Mouse (Mus musculus): ENCODE data around the gene Rab3il1. TPM values are rescaled to one million over a fixed set of nuclear protein-coding genes. Genes with fewer than 3 reads are reported as not detected.

Gene Rab3il1
- total and polyA plus RNA-seq, 2 experiments, result 3.1 to 3.8 TPM

DNA sequence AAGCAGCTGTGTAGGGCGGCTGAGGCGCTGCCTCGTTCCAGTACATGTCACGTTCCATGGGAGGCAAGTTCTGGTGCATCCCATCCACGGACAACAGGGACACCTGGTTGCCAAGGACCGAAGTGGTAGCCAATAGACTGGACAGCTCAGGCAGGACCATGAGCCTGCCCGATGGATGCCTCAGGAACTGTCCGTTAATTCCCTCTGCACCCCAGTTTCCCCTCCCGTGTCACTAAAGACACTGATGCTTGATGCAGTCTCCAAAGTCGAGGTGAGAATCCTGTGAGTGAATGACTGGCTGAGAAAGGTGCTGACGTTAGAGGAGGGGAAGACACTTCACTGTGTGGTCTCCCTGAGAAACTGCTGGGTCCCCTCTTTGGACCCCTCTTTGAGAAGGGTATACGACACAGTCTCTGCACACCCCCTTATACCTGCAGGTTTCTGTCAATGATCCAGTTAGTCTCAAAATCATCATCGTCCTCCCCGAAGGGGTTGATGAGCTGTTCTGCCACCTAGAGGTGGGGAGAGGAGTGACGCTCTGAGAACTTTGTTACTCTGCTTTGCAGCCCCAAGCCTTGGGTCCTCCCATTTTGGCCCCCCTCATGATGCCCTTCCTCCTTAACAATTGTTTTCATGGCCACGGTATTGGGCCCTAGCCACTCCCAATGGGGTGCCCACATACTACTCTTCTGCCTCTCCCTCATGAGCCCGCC is 12.1 kb upstream of the Rab3il1 start:
- TF ChIP-seq CTCF (IDR thresholded peaks at IDR 0.05; ENCODE audit: low read depth, low read length), result peak; percentile 77
- TF ChIP-seq POLR2A (IDR thresholded peaks at IDR 0.05; ENCODE audit: extremely low read depth, insufficient read depth, low read length), result no peak
- H3K9ac ChIP-seq (ENCODE audit: low read depth, low read length), result no peak overlapping the region
- H3K4me3 ChIP-seq (ENCODE audit: insufficient read depth, low read depth, low read length), result no peak overlapping the region
- H3K27me3 ChIP-seq (ENCODE audit: control insufficient read depth, insufficient read depth, low read length), result no peaks in the 10 kb centered on the region
- H3K79me2 ChIP-seq (ENCODE audit: control insufficient read depth, insufficient read depth, low read length), result no peaks in the 10 kb centered on the region
- H3K4me1 ChIP-seq (ENCODE audit: control insufficient read depth, insufficient read depth, low read length), result peaks cover 16% of the 10 kb centered on the region
- peak; percentile 27 for DNase-seq (ENCODE audit: extremely low read depth, low read depth, low spot score)
- 49% methylated on average over 17 of the region's 17 CpGs for WGBS
- H3K36me3 ChIP-seq (ENCODE audit: control insufficient read depth, insufficient read depth, low read length), result peaks cover 14% of the 10 kb centered on the region
- no peak overlapping the region for H3K27ac ChIP-seq (replicated peaks; ENCODE audit: insufficient read depth, low read depth, low read length)

DNA sequence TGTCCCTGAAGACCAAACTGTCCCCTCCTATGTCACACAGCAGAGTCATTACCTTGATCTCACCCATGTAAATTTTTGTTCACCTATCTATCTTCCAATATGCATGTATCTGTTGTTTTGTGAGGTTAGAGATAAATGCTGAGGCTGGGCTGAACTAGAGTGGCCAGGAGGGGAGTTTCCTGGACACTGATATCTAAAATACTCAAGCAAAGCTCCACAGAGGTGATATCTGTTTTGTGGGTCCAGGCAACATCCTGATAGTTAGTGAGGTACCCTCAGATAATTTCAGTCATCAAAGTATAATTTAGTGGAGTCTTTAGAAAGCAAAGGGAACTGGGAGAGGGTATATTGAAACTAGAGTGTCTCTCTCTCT is 11.6 kb upstream of the Rab3il1 start:
- no peak for DNase-seq (ENCODE audit: extremely low read depth, low read depth, low spot score)
- Histone ChIP-seq H3K27me3 (ENCODE audit: control insufficient read depth, insufficient read depth, low read length) (no peaks in the 10 kb centered on the region), H3K4me1 (ENCODE audit: control insufficient read depth, insufficient read depth, low read length) (peaks cover 11% of the 10 kb centered on the region), H3K9ac (ENCODE audit: low read depth, low read length) (no peak overlapping the region), H3K4me3 (ENCODE audit: insufficient read depth, low read depth, low read length) (no peak overlapping the region), H3K27ac (replicated peaks; ENCODE audit: insufficient read depth, low read depth, low read length) (no peak overlapping the region), H3K79me2 (ENCODE audit: control insufficient read depth, insufficient read depth, low read length) (no peaks in the 10 kb centered on the region), H3K36me3 (ENCODE audit: control insufficient read depth, insufficient read depth, low read length) (peaks cover 10% of the 10 kb centered on the region)
- TF ChIP-seq POLR2A (IDR thresholded peaks at IDR 0.05; ENCODE audit: extremely low read depth, insufficient read depth, low read length) (no peak), CTCF (IDR thresholded peaks at IDR 0.05; ENCODE audit: low read depth, low read length) (no peak)

DNA sequence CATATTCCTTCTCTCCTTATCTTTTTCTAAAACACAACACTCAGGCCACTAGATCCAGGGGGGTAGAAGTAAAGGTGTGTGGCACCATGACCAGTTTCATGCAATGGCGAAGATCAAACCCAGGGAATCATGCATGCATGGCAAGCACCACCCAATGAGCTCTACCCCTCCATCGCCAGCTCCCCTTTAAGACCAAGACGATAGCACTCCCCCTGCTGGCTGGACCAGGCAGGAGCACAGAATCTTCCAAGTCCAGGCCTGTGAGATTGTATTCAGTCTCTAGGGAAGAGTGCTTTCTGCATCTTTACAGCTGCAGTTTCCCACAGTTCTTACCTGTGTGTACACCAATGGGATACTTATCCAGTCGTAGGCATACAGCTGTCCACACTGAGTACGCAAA is 10.2 kb upstream of the Rab3il1 start:
- no peak overlapping the region for H3K4me3 ChIP-seq (ENCODE audit: insufficient read depth, low read depth, low read length)
- peaks cover 9% of the 10 kb centered on the region for H3K4me1 ChIP-seq (ENCODE audit: control insufficient read depth, insufficient read depth, low read length)
- DNase-seq (ENCODE audit: extremely low read depth, low read depth, low spot score), result peak; percentile 49
- no peaks in the 10 kb centered on the region for H3K36me3 ChIP-seq (ENCODE audit: control insufficient read depth, insufficient read depth, low read length)
- no peaks in the 10 kb centered on the region for H3K79me2 ChIP-seq (ENCODE audit: control insufficient read depth, insufficient read depth, low read length)
- no peak overlapping the region for H3K27ac ChIP-seq (replicated peaks; ENCODE audit: insufficient read depth, low read depth, low read length)
- no peak overlapping the region for H3K9ac ChIP-seq (ENCODE audit: low read depth, low read length)
- TF ChIP-seq CTCF (IDR thresholded peaks at IDR 0.05; ENCODE audit: low read depth, low read length), result peak; percentile 98
- TF ChIP-seq POLR2A (IDR thresholded peaks at IDR 0.05; ENCODE audit: extremely low read depth, insufficient read depth, low read length), result no peak
- no peaks in the 10 kb centered on the region for H3K27me3 ChIP-seq (ENCODE audit: control insufficient read depth, insufficient read depth, low read length)
- WGBS, result 27% methylated on average over 5 of the region's 5 CpGs

DNA sequence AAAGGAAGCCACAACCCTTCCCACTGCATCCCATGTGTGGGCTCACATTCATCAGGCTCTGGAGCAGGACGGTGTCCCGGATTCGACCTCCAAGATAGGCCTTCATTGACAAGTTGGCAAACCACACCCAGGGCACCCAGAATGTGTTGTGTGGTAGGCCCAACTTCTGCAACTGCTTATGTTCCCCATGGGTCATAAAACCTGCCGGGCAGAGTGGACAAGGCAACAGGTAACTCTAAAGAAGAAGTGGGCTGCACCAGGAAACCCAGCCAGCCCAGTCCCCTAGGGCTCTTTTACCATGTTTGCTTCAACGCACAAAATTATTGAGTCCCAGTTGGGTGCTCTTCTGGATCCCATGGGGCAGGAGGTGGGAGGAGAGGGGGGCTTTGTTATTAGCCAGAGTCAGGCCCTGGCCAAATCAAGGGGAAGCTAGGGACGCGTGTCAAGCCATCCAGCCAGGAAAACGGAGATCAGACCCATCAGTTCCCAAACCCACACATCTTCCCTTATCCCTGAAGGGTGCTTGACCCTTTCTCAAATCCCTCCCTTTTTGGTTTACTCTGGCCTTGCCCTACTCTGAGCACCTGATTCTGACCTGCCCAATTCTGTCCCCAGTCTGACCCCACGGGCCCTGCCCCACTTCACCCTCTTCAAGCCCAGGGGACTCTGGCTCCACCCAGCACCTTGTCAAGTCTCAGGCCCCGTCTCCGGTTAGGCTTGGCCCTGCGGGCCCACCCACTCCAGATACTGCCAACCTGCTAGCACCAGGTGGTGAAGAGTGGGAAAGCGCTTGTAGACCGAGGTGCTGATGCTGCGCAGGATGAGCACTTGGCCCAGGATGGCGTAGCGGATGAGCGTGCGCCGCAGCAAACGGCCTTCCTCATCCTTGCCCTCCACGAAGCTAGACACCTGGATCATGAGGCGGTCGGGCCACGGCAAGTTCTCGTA is 9.2 kb upstream of the Rab3il1 start:
- TF ChIP-seq CTCF (IDR thresholded peaks at IDR 0.05; ENCODE audit: low read depth, low read length) (no peak), POLR2A (IDR thresholded peaks at IDR 0.05; ENCODE audit: extremely low read depth, insufficient read depth, low read length) (no peak)
- DNase-seq (ENCODE audit: extremely low read depth, low read depth, low spot score), result no peak
- Histone ChIP-seq H3K9ac (ENCODE audit: low read depth, low read length) (no peak overlapping the region), H3K79me2 (ENCODE audit: control insufficient read depth, insufficient read depth, low read length) (no peaks in the 10 kb centered on the region), H3K4me3 (ENCODE audit: insufficient read depth, low read depth, low read length) (no peak overlapping the region), H3K36me3 (ENCODE audit: control insufficient read depth, insufficient read depth, low read length) (no peaks in the 10 kb centered on the region), H3K27ac (replicated peaks; ENCODE audit: insufficient read depth, low read depth, low read length) (no peak overlapping the region), H3K27me3 (ENCODE audit: control insufficient read depth, insufficient read depth, low read length) (no peaks in the 10 kb centered on the region), H3K4me1 (ENCODE audit: control insufficient read depth, insufficient read depth, low read length) (peaks cover 9% of the 10 kb centered on the region)
- 73% methylated on average over 26 of the region's 26 CpGs for WGBS

DNA sequence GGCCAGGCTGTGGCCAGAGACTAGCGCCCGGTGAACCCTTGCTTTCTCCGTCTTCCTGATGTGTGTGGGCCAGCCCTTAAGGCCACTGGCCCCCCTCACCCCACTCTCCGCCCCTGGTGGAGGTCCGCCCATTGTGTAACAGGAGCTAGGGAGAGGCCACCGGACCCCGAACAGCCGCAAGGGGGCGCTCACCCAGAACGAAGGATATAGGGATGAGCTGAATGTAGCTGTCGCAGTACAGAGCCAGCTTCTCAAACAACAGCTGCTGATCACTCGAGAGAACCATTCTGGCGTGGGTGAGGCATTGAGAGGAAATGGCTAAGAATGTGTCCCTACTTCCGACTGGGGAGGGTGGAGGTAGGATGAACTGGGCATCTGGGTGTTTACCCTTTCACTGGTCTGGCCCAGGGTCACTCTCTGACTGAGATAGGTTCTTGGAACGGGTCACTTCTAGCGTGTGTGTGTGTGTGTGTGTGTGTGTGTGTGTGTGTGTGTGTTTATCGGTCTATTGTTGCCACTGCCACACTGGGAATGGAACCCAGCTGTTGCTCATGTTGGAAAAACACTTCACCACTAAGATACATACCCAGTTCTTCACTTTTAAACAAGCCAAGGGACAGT is 8.3 kb upstream of the Rab3il1 start:
- H3K27me3 ChIP-seq (ENCODE audit: control insufficient read depth, insufficient read depth, low read length), result no peaks in the 10 kb centered on the region
- peaks cover 9% of the 10 kb centered on the region for H3K4me1 ChIP-seq (ENCODE audit: control insufficient read depth, insufficient read depth, low read length)
- no peak overlapping the region for H3K4me3 ChIP-seq (ENCODE audit: insufficient read depth, low read depth, low read length)
- H3K36me3 ChIP-seq (ENCODE audit: control insufficient read depth, insufficient read depth, low read length), result no peaks in the 10 kb centered on the region
- DNase-seq (ENCODE audit: extremely low read depth, low read depth, low spot score), result peak; percentile 38
- H3K27ac ChIP-seq (replicated peaks; ENCODE audit: insufficient read depth, low read depth, low read length), result no peak overlapping the region
- 6% methylated on average over 17 of the region's 17 CpGs for WGBS
- H3K9ac ChIP-seq (ENCODE audit: low read depth, low read length), result 0 out of 2 replicates have a peak overlapping the region, but pooled peaks have one; percentile 3
- TF ChIP-seq CTCF (IDR thresholded peaks at IDR 0.05; ENCODE audit: low read depth, low read length), result peak; percentile 83
- TF ChIP-seq POLR2A (IDR thresholded peaks at IDR 0.05; ENCODE audit: extremely low read depth, insufficient read depth, low read length), result no peak
- H3K79me2 ChIP-seq (ENCODE audit: control insufficient read depth, insufficient read depth, low read length), result no peaks in the 10 kb centered on the region
